Mouse (Mus musculus) hindbrain, postnatal 0 days (tissue): ENCODE measurements around the gene Psmf1. TPM values are rescaled to one million over a fixed set of nuclear protein-coding genes. Genes with fewer than 3 reads are reported as not detected.

Experiments
- ATAC-seq: fragments of 200-750 bp; cut with Nextera tagmentation; 2 replicates; pipeline ENCODE4 v1.8.0; 2017; ENCODE audit warnings: mild to moderate bottlenecking, moderate TSS enrichment, moderate library complexity
- DNase-seq: peaks from one replicate; pipeline ENCODE4 v3.0.0-alpha.2; 2015; ENCODE audit warnings: low spot score
- H3K27ac ChIP-seq: fragments of 300-500 bp; sonication (generic); 2 replicates; pipeline ENCODE4 v1.5.1; 2014; ENCODE audit warnings: mild to moderate bottlenecking
- H3K27me3 ChIP-seq: fragments of 300-500 bp; sonication (generic); 2 replicates; pipeline ENCODE4 v1.6.1; 2014; ENCODE audit warnings: low read length, mixed read lengths; ENCODE audit not compliant: insufficient read depth
- H3K36me3 ChIP-seq: fragments of 300-500 bp; sonication (generic); 2 replicates; pipeline ENCODE4 v1.6.1; 2014; ENCODE audit warnings: low read length, mixed read lengths; ENCODE audit not compliant: insufficient read depth
- H3K4me1 ChIP-seq: fragments of 300-500 bp; sonication (generic); 2 replicates; pipeline ENCODE4 v1.6.1; 2014; ENCODE audit warnings: antibody characterized with exemption, low read length, mixed read lengths; ENCODE audit not compliant: insufficient read depth
- H3K4me2 ChIP-seq: fragments of 300-500 bp; sonication (generic); 2 replicates; pipeline ENCODE4 v1.6.1; 2014; ENCODE audit warnings: low read depth, mild to moderate bottlenecking, low read length, moderate library complexity, mixed read lengths
- H3K4me3 ChIP-seq: fragments of 300-500 bp; sonication (generic); 2 replicates; pipeline ENCODE4 v1.5.1; 2014; ENCODE audit warnings: low read length
- H3K9ac ChIP-seq: fragments of 300-500 bp; sonication (generic); replicated peaks from 2 replicates; pipeline ENCODE4 v1.6.1; 2014; ENCODE audit warnings: mild to moderate bottlenecking, low read length, moderate library complexity, mixed read lengths
- H3K9me3 ChIP-seq: fragments of 300-500 bp; sonication (generic); 2 replicates; pipeline ENCODE4 v1.6.1; 2016; ENCODE audit warnings: low read length, mixed read lengths
- CTCF ChIP-seq: IDR thresholded peaks from 2 replicates; pipeline ENCODE4 v1.5.1; 2016; ENCODE audit warnings: antibody characterized with exemption, control low read depth, low read depth
- WGBS: fragments of 180-500 bp; shearing (Covaris S2); extraction: QIAGEN DNeasy Blood & Tissue Kit; methylation state at CpG from one replicate; pipeline ENCODE4 v1.1.7; 2014; 5-methylcytosine and 5-hydroxymethylcytosine counted together
- polyA plus RNA-seq: library from polyadenylated mRNA; unstranded; fragments of >200 nt; fragmentation: Nextera tagmentation; extraction: Ambion mirVana; gene quantifications from 2 replicates; pipeline ENCODE4 v1.2.1, GENCODE M21; 2015
- total RNA-seq: library from RNA; depleted of rRNA; stranded (reverse); fragments of >200 nt; gene quantifications from 2 replicates; pipeline ENCODE4 v1.2.3, GENCODE M21; 2014

Psmf1 gene
- total and polyA plus RNA-seq, 2 experiments from 2014 or later = 63.5 to 68.6 TPM

GRCm38 (mm10) chr2:151738460-151738859 is 5.5 kb downstream of the Psmf1 start:
- Histone ChIP-seq H3K9me3 (no peaks in the 10 kb centered on the region), H3K4me3 (no peak overlapping the region), H3K9ac (no peak overlapping the region), H3K4me1 (peaks cover 13% of the 10 kb centered on the region; the same call in 1 of the 2 replicates), H3K4me2 (no peak overlapping the region), H3K36me3 (peaks cover 20% of the 10 kb centered on the region; the same call in 1 of the 2 replicates), H3K27me3 (no peaks in the 10 kb centered on the region), H3K27ac (no peak overlapping the region)
- DNase-seq = no peak
- TF ChIP-seq CTCF = no peak
- ATAC-seq = no peak
- WGBS = 87% methylated on average over 4 of the region's 4 CpGs

GRCm38 (mm10) chr2:151735422-151735821 is 8.6 kb downstream of the Psmf1 start:
- Histone ChIP-seq H3K4me1 (0 out of 2 replicates have a peak, but pooled peaks cover 13% of the 10 kb centered on the region), H3K9me3 (no peaks in the 10 kb centered on the region), H3K9ac (no peak overlapping the region), H3K27ac (no peak overlapping the region), H3K4me2 (no peak overlapping the region), H3K36me3 (peaks cover 23% of the 10 kb centered on the region; the same call in 1 of the 2 replicates), H3K4me3 (no peak overlapping the region), H3K27me3 (no peaks in the 10 kb centered on the region)
- no peak for DNase-seq
- no peak for ATAC-seq
- 93% methylated on average over 6 of the region's 6 CpGs for WGBS
- TF ChIP-seq CTCF = no peak

GRCm38 (mm10) chr2:151733151-151733865 is 10.7 kb downstream of the Psmf1 start:
- H3K4me1 ChIP-seq = no peaks in the 10 kb centered on the region
- no peak for TF ChIP-seq CTCF
- H3K27ac ChIP-seq = no peak overlapping the region
- H3K9me3 ChIP-seq = no peaks in the 10 kb centered on the region
- no peaks in the 10 kb centered on the region for H3K27me3 ChIP-seq
- ATAC-seq (no peak), DNase-seq (no peak)
- no peak overlapping the region for H3K4me2 ChIP-seq
- H3K4me3 ChIP-seq = no peak overlapping the region
- 86% methylated on average over 8 of the region's 8 CpGs for WGBS
- H3K36me3 ChIP-seq = peaks cover 44% of the 10 kb centered on the region; the same call in 1 of the 2 replicates
- H3K9ac ChIP-seq = no peak overlapping the region

GRCm38 (mm10) chr2:151724094-151724493 is 19.9 kb downstream of the Psmf1 start:
- TF ChIP-seq CTCF = no peak
- no peak for ATAC-seq
- Histone ChIP-seq H3K4me1 (no peaks in the 10 kb centered on the region), H3K4me3 (no peak overlapping the region), H3K4me2 (no peak overlapping the region), H3K27me3 (no peaks in the 10 kb centered on the region), H3K9ac (no peak overlapping the region), H3K9me3 (0 out of 2 replicates have a peak, but pooled peaks cover 3% of the 10 kb centered on the region), H3K27ac (no peak overlapping the region), H3K36me3 (peaks cover 42% of the 10 kb centered on the region)
- DNase-seq = no peak
- 95% methylated on average over 2 of the region's 2 CpGs for WGBS

- H3K9ac ChIP-seq = no peak overlapping the region
- H3K27ac ChIP-seq = no peak overlapping the region
- H3K36me3 ChIP-seq = peaks cover 36% of the 10 kb centered on the region
- no peak overlapping the region for H3K4me3 ChIP-seq
- DNase-seq (no peak), ATAC-seq (no peak)
- 97% methylated on average over 2 of the region's 2 CpGs for WGBS
- H3K9me3 ChIP-seq = no peaks in the 10 kb centered on the region
- no peak overlapping the region for H3K4me2 ChIP-seq
- TF ChIP-seq CTCF = no peak
- no peaks in the 10 kb centered on the region for H3K4me1 ChIP-seq
- no peaks in the 10 kb centered on the region for H3K27me3 ChIP-seq
These were observed 27.5 kb downstream of the Psmf1 start for GRCm38 (mm10) chr2:151716318-151717055.

GRCm38 (mm10) chr2:151715526-151715925 is 28.5 kb downstream of the Psmf1 start:
- Histone ChIP-seq H3K36me3 (peaks cover 27% of the 10 kb centered on the region), H3K4me1 (no peaks in the 10 kb centered on the region), H3K27ac (no peak overlapping the region), H3K9me3 (no peaks in the 10 kb centered on the region), H3K4me3 (no peak overlapping the region), H3K4me2 (no peak overlapping the region), H3K27me3 (no peaks in the 10 kb centered on the region), H3K9ac (no peak overlapping the region)
- TF ChIP-seq CTCF = no peak
- DNase-seq (no peak), ATAC-seq (no peak)
- 93% methylated on average over 4 of the region's 4 CpGs for WGBS

- 0 out of 2 replicates have a peak, but pooled peaks have one; percentile 36 for ATAC-seq
- H3K36me3 ChIP-seq = peaks cover 6% of the 10 kb centered on the region
- no peak overlapping the region for H3K27ac ChIP-seq
- no peaks in the 10 kb centered on the region for H3K9me3 ChIP-seq
- no peak overlapping the region for H3K9ac ChIP-seq
- TF ChIP-seq CTCF = no peak
- WGBS = 40% methylated on average over 3 of the region's 3 CpGs
- no peaks in the 10 kb centered on the region for H3K27me3 ChIP-seq
- H3K4me1 ChIP-seq = no peaks in the 10 kb centered on the region
- H3K4me2 ChIP-seq = no peak overlapping the region
- DNase-seq = no peak
- H3K4me3 ChIP-seq = no peak overlapping the region
These were observed 31.3 kb downstream of the Psmf1 start for GRCm38 (mm10) chr2:151712647-151713046.
